In the genomic region with DNA sequence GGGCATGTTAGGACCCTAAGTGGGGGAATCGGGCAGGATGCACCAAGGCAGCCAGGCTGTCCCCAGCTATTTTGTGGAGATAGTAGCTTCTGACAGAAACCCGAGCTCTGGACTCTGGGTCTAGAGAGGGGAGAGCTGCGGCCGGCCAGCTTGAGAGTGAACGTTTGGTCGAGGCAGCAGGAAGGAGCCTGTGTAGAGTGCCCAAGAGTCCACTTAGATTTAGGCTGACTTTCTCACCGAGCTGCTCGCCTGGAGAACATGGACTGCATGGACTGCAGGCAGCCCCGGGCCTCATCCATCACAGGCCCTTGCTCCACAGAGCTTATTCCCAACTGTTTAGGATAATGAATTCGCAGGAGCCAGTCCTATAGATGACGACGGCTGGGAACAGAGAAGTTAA, we compare ENCODE assay signal across 9 mouse cellular contexts. TPM values are rescaled to one million over a fixed set of nuclear protein-coding genes. Genes with fewer than 3 reads are reported as not detected.
A peak's percentile ranks its signal among the peaks of the same experiment; 100 is the strongest.
DNase-seq lines count a peak whose midpoint lies in the region; ATAC-seq and TF ChIP-seq lines count a peak whose summit lies in the region.
"Had no signal": no experiment of that assay in that cellular context is flagged by ENCODE, and none has a peak within 500 bp of the region (broad histone marks: within the 10 kb centered on the region; RNA-seq: fewer than 3 reads in every experiment).

No protein-coding gene starts in this region.

- no peak for DNase-seq in heart, adult 2 months
- no peak for DNase-seq in heart, postnatal 14 days
- peak; percentile 49 for DNase-seq in neural tube, embryonic 11.5 days (ENCODE audit: low spot score)
- no peak for DNase-seq in neural tube, embryonic 10.5 days (ENCODE audit: extremely low spot score, low spot score)
- DNase-seq in limb, embryonic 11.5 days (ENCODE audit: low spot score), result peak; percentile 54
- no peak for DNase-seq in adrenal gland, adult (ENCODE audit: inconsistent age in 2 of 2, low spot score in 1 of 2)
- no peak for DNase-seq in kidney, postnatal 36 days

- peaks cover 10% of the 10 kb centered on the region for H3K79me2 ChIP-seq in heart, adult 2 months (replicated peaks; ENCODE audit: control insufficient read depth, insufficient read depth, low read length)

- intact Hi-C loops in heart, adult 2 months (cut with DNase I), result no loop called here
- intact Hi-C loops in heart, postnatal 14 days (cut with DNase I), result no loop called here

- H3K4me1 ChIP-seq in heart, adult 2 months (ENCODE audit: control insufficient read depth, insufficient read depth, low read length), result peaks cover 15% of the 10 kb centered on the region
- H3K4me1 ChIP-seq in neural tube, embryonic 11.5 days (ENCODE audit: control insufficient read depth, insufficient read depth, low read length), result peaks cover 88% of the 10 kb centered on the region
- H3K4me1 ChIP-seq in limb, embryonic 11.5 days (ENCODE audit: control insufficient read depth, insufficient read depth, low read length), result peaks cover 71% of the 10 kb centered on the region
- H3K4me1 ChIP-seq in stomach, embryonic 16.5 days (ENCODE audit: control insufficient read depth, insufficient read depth, low read length), result peaks cover 56% of the 10 kb centered on the region

- H3K4me3 ChIP-seq in heart, adult 2 months, result no peak overlapping the region
- H3K4me3 ChIP-seq in neural tube, embryonic 11.5 days (ENCODE audit: low read depth, low read length), result no peak overlapping the region
- no peak overlapping the region for H3K4me3 ChIP-seq in limb, embryonic 11.5 days (ENCODE audit: low read depth, low read length)
- H3K4me3 ChIP-seq in stomach, embryonic 16.5 days (replicated peaks; ENCODE audit: low read length), result no peak overlapping the region

- no peak for TF ChIP-seq CTCF in heart, adult 2 months (IDR thresholded peaks at IDR 0.05)

- H3K27ac ChIP-seq in heart, adult 2 months, result peak overlapping the region; percentile 28; the same call in 1 of the 2 replicates
- peak overlapping the region; percentile 93 for H3K27ac ChIP-seq in neural tube, embryonic 11.5 days (ENCODE audit: low read depth, low read length)
- H3K27ac ChIP-seq in limb, embryonic 11.5 days (replicated peaks; ENCODE audit: low read depth, low read length), result no peak overlapping the region; the same call in 1 of the 2 replicates
- peak overlapping the region; percentile 49 for H3K27ac ChIP-seq in stomach, embryonic 16.5 days (ENCODE audit: low read length)

- no peak overlapping the region; the same call in 1 of the 2 replicates for H3K9ac ChIP-seq in heart, adult 2 months (ENCODE audit: low read depth, low read length)
- H3K9ac ChIP-seq in neural tube, embryonic 11.5 days (ENCODE audit: low read length), result peak overlapping the region; percentile 41; the same call in 1 of the 2 replicates
- H3K9ac ChIP-seq in limb, embryonic 11.5 days (ENCODE audit: low read length), result no peak overlapping the region
- H3K9ac ChIP-seq in stomach, embryonic 16.5 days (ENCODE audit: low read length), result no peak overlapping the region

- peak overlapping the region; percentile 42 for H3K4me2 ChIP-seq in neural tube, embryonic 11.5 days (ENCODE audit: low read depth)
- no peak overlapping the region; the same call in 1 of the 2 replicates for H3K4me2 ChIP-seq in limb, embryonic 11.5 days (ENCODE audit: low read depth, severe bottlenecking)
- no peak overlapping the region for H3K4me2 ChIP-seq in stomach, embryonic 16.5 days (ENCODE audit: low read depth, low read length)

- no peaks in the 10 kb centered on the region for H3K27me3 ChIP-seq in heart, adult 2 months (ENCODE audit: control insufficient read depth, insufficient read depth, low read length)
- no peaks in the 10 kb centered on the region for H3K27me3 ChIP-seq in neural tube, embryonic 11.5 days (ENCODE audit: control insufficient read depth, insufficient read depth, low read length)
- H3K27me3 ChIP-seq in limb, embryonic 11.5 days (ENCODE audit: control insufficient read depth, insufficient read depth, low read length), result no peaks in the 10 kb centered on the region
- H3K27me3 ChIP-seq in stomach, embryonic 16.5 days (ENCODE audit: control insufficient read depth, insufficient read depth, low read length), result no peaks in the 10 kb centered on the region

- TF ChIP-seq EP300 in heart, adult 2 months (IDR thresholded peaks at IDR 0.05; ENCODE audit: insufficient read depth, low read depth, low read length), result no peak

- no peak for ATAC-seq in neural tube, embryonic 11.5 days (ENCODE audit: insufficient read depth, low FRiP score, low TSS enrichment)
- ATAC-seq in limb, embryonic 11.5 days (ENCODE audit: insufficient number of reproducible peaks, low FRiP score, low TSS enrichment, low read depth), result no peak
- no peak for ATAC-seq in stomach, embryonic 16.5 days (ENCODE audit: insufficient read depth, low FRiP score)
- ATAC-seq: lung, postnatal 0 days had no signal

- TF ChIP-seq POLR2A in heart, adult 2 months (IDR thresholded peaks at IDR 0.05; ENCODE audit: insufficient read depth, low read depth, low read length), result no peak

- no peaks in the 10 kb centered on the region for H3K36me3 ChIP-seq in heart, adult 2 months (ENCODE audit: control insufficient read depth, insufficient read depth, low read length)
- peaks cover 6% of the 10 kb centered on the region; the same call in 1 of the 2 replicates for H3K36me3 ChIP-seq in neural tube, embryonic 11.5 days (ENCODE audit: control insufficient read depth, insufficient read depth, low read length)
- peaks cover 7% of the 10 kb centered on the region; the same call in 1 of the 2 replicates for H3K36me3 ChIP-seq in limb, embryonic 11.5 days (ENCODE audit: control insufficient read depth, insufficient read depth, low read length)
- 0 out of 2 replicates have a peak, but pooled peaks cover 3% of the 10 kb centered on the region for H3K36me3 ChIP-seq in stomach, embryonic 16.5 days (ENCODE audit: control insufficient read depth, insufficient read depth, low read length)

- WGBS in heart, adult 2 months, result 59% methylated on average over 12 of the region's 12 CpGs
- WGBS in neural tube, embryonic 11.5 days, result 12% methylated on average over 12 of the region's 12 CpGs
- WGBS in limb, embryonic 11.5 days, result 2% methylated on average over 12 of the region's 12 CpGs
- WGBS in stomach, embryonic 16.5 days, result 46% methylated on average over 12 of the region's 12 CpGs

- no peaks in the 10 kb centered on the region for H3K9me3 ChIP-seq in neural tube, embryonic 11.5 days (ENCODE audit: control insufficient read depth, low read length)
- no peaks in the 10 kb centered on the region for H3K9me3 ChIP-seq in limb, embryonic 11.5 days (ENCODE audit: control insufficient read depth, low read length)
- no peaks in the 10 kb centered on the region for H3K9me3 ChIP-seq in stomach, embryonic 16.5 days (replicated peaks; ENCODE audit: control insufficient read depth, low read length)

RNA-seq across cellular contexts. Expression of gene Gins2, which starts 38.7 kb away (rescaled TPM):
- 1 to 10 TPM; 1.1 to 1.5 TPM for total RNA-seq in heart, adult 2 months (2021)
- polyA plus RNA-seq in heart, adult 2 months (2012; rRNA removed), result 1.3 and 1.4 TPM in 2 replicates
- total RNA-seq in heart, postnatal 14 days (2021), result 1 to 10 TPM; 3.2 to 6.4 TPM
- polyA plus RNA-seq in neural tube, embryonic 11.5 days (2014; fragmentation: Nextera tagmentation; extraction: Ambion mirVana), result 101 and 109 TPM in 2 replicates
- 130 and 132 TPM in 2 replicates for polyA plus RNA-seq in limb, embryonic 11.5 days (2014; fragmentation: Nextera tagmentation; extraction: Ambion mirVana)
- polyA plus RNA-seq in stomach, embryonic 16.5 days (2015; fragmentation: Nextera tagmentation; extraction: Ambion mirVana), result 76.4 and 76.5 TPM in 2 replicates

Comparison
In these comparisons a context has a peak if more than half of its experiments do, and no peak if none do; other contexts are left out.
1. DNase-seq: peak in neural tube, embryonic 11.5 days (single experiment) and limb, embryonic 11.5 days (single experiment); none in heart, adult 2 months (0 of 2), heart, postnatal 14 days (0 of 2), neural tube, embryonic 10.5 days (single experiment), adrenal gland, adult (0 of 2) and kidney, postnatal 36 days (0 of 2).
2. RNA of gene Gins2, which starts 38.7 kb away (polyA plus RNA-seq): 130 to 132 TPM in limb, embryonic 11.5 days, 101 to 109 TPM in neural tube, embryonic 11.5 days and 76.4 to 76.5 TPM in stomach, embryonic 16.5 days; 1.3 to 1.4 TPM in heart, adult 2 months; every median in the first group is over 10 times any median in the second.